ENCODE assay signal across 13 mouse cellular contexts in the genomic region with DNA sequence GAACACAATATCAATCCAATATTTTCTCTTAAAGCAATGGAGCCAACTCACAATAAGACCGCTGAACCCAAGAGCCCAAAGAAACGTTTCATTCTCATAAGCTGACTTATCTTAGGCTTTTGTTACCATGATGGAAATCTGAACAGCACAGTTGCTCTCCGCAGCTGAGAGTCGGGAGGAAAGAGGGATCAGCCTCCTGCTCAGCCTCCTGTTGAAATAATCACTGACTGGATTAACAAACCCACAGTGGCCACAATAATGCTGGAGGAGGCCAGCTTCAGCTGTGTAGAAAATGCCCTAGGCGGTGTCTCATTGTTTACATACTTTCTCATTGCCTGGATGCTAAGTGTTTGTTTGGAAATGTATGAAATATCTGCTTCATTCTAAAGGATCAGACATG.
"Had no signal": no experiment of that assay in that cellular context is flagged by ENCODE, and none has a peak within 500 bp of the region (broad histone marks: within the 10 kb centered on the region; RNA-seq: fewer than 3 reads in every experiment).

No protein-coding gene starts in this region.

- H3K27ac ChIP-seq: left cerebral cortex, adult 2 months; limb, embryonic 10.5 days; liver, embryonic 15.5 days; neural tube, embryonic 15.5 days had no signal

- ATAC-seq: lung, postnatal 0 days had no signal

- H3K4me1 ChIP-seq: liver, embryonic 15.5 days; neural tube, embryonic 15.5 days had no signal

- DNase-seq: kidney, adult 18-20 months; kidney, postnatal 10 days; kidney, postnatal 4 days; lung, adult 2 months; lung, postnatal 36 days; right cerebral cortex, postnatal 14 days; thymus, postnatal 36 days had no signal

- H3K27me3 ChIP-seq: liver, embryonic 15.5 days; neural tube, embryonic 15.5 days had no signal

- H3K4me2 ChIP-seq: liver, embryonic 11.5 days; liver, embryonic 15.5 days; neural tube, embryonic 15.5 days had no signal

- H3K4me3 ChIP-seq: left cerebral cortex, adult 2 months; limb, embryonic 10.5 days; liver, embryonic 15.5 days; neural tube, embryonic 15.5 days had no signal

- H3K9ac ChIP-seq: liver, embryonic 15.5 days; neural tube, embryonic 15.5 days had no signal

- H3K9me3 ChIP-seq: limb, embryonic 10.5 days; liver, embryonic 15.5 days; neural tube, embryonic 15.5 days had no signal

- H3K36me3 ChIP-seq: limb, embryonic 10.5 days; liver, embryonic 15.5 days; neural tube, embryonic 15.5 days had no signal
